Mouse (Mus musculus) MEL (cell line): ENCODE measurements around the gene Slc11a2. TPM values are rescaled to one million over a fixed set of nuclear protein-coding genes. Genes with fewer than 3 reads are reported as not detected.
"Not testable (repeated sequence)": the region's sequence is repeated elsewhere in the genome, so short reads cannot be mapped to it uniquely, and the experiment has no call there.

ENCODE experiments used
- DNase-seq: peaks from one replicate; pipeline ENCODE4 v3.0.0; 2011; ENCODE audit warnings: low read depth, low spot score
- H3K27ac ChIP-seq: 2 replicates; pipeline ENCODE4 v1.5.1; 2012; ENCODE audit warnings: low read depth, mild to moderate bottlenecking, control low read depth, low read length, moderate library complexity; ENCODE audit not compliant: control insufficient read depth
- H3K27me3 ChIP-seq, 2 experiments: fragments of 150-350 bp in 1 of 2; sonication (generic) in 1 of 2; 2 replicates each; pipeline ENCODE4 v1.6.1; 2012; ENCODE audit warnings: low read length in 2 of 2, mild to moderate bottlenecking in 2 of 2, improper control_type of control experiment in 1 of 2, moderate library complexity in 1 of 2; ENCODE audit not compliant: insufficient read depth in 2 of 2, control insufficient read depth in 1 of 2
- H3K36me3 ChIP-seq, 2 experiments: 2 replicates each; pipeline ENCODE4 v1.6.1; 2012 to 2014; ENCODE audit warnings: low read length in 2 of 2, improper control_type of control experiment in 1 of 2, inconsistent platforms in 1 of 2, mild to moderate bottlenecking in 1 of 2; ENCODE audit not compliant: insufficient read depth in 2 of 2, control insufficient read depth in 1 of 2
- H3K4me1 ChIP-seq, 2 experiments: fragments of 150-350 bp in 1 of 2; sonication (generic) in 1 of 2; 2 replicates each; pipeline ENCODE4 v1.6.1; 2012; ENCODE audit warnings: low read length in 2 of 2, improper control_type of control experiment in 1 of 2, mild to moderate bottlenecking in 1 of 2; ENCODE audit not compliant: insufficient read depth in 2 of 2, control insufficient read depth in 1 of 2
- H3K4me3 ChIP-seq, 2 experiments: fragments of 150-350 bp in 1 of 2; sonication (generic) in 1 of 2; 2 replicates each; pipeline ENCODE4 v1.5.1; 2012; ENCODE audit warnings: low read depth in 2 of 2, low read length in 2 of 2, mild to moderate bottlenecking in 2 of 2, moderate library complexity in 2 of 2, control low read depth in 1 of 2, improper control_type of control experiment in 1 of 2; ENCODE audit not compliant: control insufficient read depth in 1 of 2, insufficient read depth in 1 of 2
- H3K79me2 ChIP-seq: 2 replicates; pipeline ENCODE4 v1.6.1; 2012; ENCODE audit warnings: mild to moderate bottlenecking, low read length, moderate library complexity; ENCODE audit not compliant: control insufficient read depth, poor library complexity, insufficient read depth
- H3K9ac ChIP-seq: 2 replicates; pipeline ENCODE4 v1.6.1; 2012; ENCODE audit warnings: low read depth, mild to moderate bottlenecking, control low read depth, low read length, moderate library complexity; ENCODE audit not compliant: control insufficient read depth, poor library complexity, severe bottlenecking
- H3K9me3 ChIP-seq: fragments of 150-350 bp; sonication (generic); replicated peaks from 2 replicates; pipeline ENCODE4 v1.6.1; 2012; ENCODE audit warnings: mild to moderate bottlenecking, low read length, improper control_type of control experiment, moderate library complexity; ENCODE audit not compliant: insufficient read depth
- CHD1 ChIP-seq: IDR thresholded peaks from 2 replicates; pipeline ENCODE4 v1.6.1; 2012; ENCODE audit warnings: low read depth, mild to moderate bottlenecking, inconsistent platforms, low read length, improper control_type of control experiment
- CHD2 ChIP-seq: IDR thresholded peaks from 2 replicates; pipeline ENCODE4 v1.6.1; 2011; ENCODE audit warnings: low read length, improper control_type of control experiment
- CTCF ChIP-seq, 3 experiments: IDR thresholded peaks in 2 of 3; conservative IDR thresholded peaks in 1 of 3; 2 replicates each; pipeline ENCODE4 v1.5.1; 2011 to 2012; ENCODE audit warnings: low read length in 3 of 3, low read depth in 2 of 3, mild to moderate bottlenecking in 2 of 3, improper control_type of control experiment in 1 of 3, inconsistent platforms in 1 of 3, mixed read lengths in 1 of 3, moderate library complexity in 1 of 3; ENCODE audit not compliant: control insufficient read depth in 1 of 3, insufficient read depth in 1 of 3, poor library complexity in 1 of 3, severe bottlenecking in 1 of 3
- E2F4 ChIP-seq: IDR thresholded peaks from 2 replicates; pipeline ENCODE4 v1.6.1; 2011; ENCODE audit warnings: low read depth, low read length, improper control_type of control experiment, borderline replicate concordance
- ELF1 ChIP-seq: IDR thresholded peaks from 2 replicates; pipeline ENCODE4 v1.6.1; 2014; ENCODE audit warnings: low read depth, mild to moderate bottlenecking, inconsistent platforms, low read length, improper control_type of control experiment, moderate library complexity
- GATA1 ChIP-seq: IDR thresholded peaks from 2 replicates; pipeline ENCODE4 v1.6.1; 2011; ENCODE audit warnings: low read depth, low read length, improper control_type of control experiment
- JUND ChIP-seq: IDR thresholded peaks from 2 replicates; pipeline ENCODE4 v1.6.1; 2011; ENCODE audit warnings: low read depth, mild to moderate bottlenecking, improper control_type of control experiment, low read length
- KAT2A ChIP-seq: conservative IDR thresholded peaks from 2 replicates; pipeline ENCODE4 v1.6.1; 2012; ENCODE audit warnings: low read depth, low read length, improper control_type of control experiment, inconsistent platforms
- MAFK ChIP-seq: IDR thresholded peaks from 2 replicates; pipeline ENCODE4 v1.6.1; 2011; ENCODE audit warnings: low read depth, mild to moderate bottlenecking, low read length, improper control_type of control experiment, borderline replicate concordance
- MXI1 ChIP-seq: IDR thresholded peaks from 2 replicates; pipeline ENCODE4 v1.6.1; 2011; ENCODE audit warnings: mild to moderate bottlenecking, low read depth, low read length, improper control_type of control experiment
- MYB ChIP-seq: IDR thresholded peaks from 2 replicates; pipeline ENCODE4 v1.6.1; 2011; ENCODE audit warnings: mild to moderate bottlenecking, low read depth, low read length, improper control_type of control experiment
- MYC ChIP-seq: IDR thresholded peaks from 2 replicates; pipeline ENCODE4 v1.6.1; 2011; ENCODE audit warnings: low read depth, mild to moderate bottlenecking, low read length, improper control_type of control experiment, moderate library complexity
- SIN3A ChIP-seq: IDR thresholded peaks from 2 replicates; pipeline ENCODE4 v1.6.1; 2012; ENCODE audit warnings: low read length, improper control_type of control experiment, inconsistent platforms
- SMC3 ChIP-seq: IDR thresholded peaks from 2 replicates; pipeline ENCODE4 v1.6.1; 2011; ENCODE audit warnings: low read depth, low read length, improper control_type of control experiment
- TAL1 ChIP-seq: IDR thresholded peaks from 2 replicates; pipeline ENCODE4 v1.6.1; 2012; ENCODE audit warnings: mild to moderate bottlenecking, inconsistent platforms, low read length, moderate library complexity, mixed read lengths
- UBTF ChIP-seq: IDR thresholded peaks from 2 replicates; pipeline ENCODE4 v1.6.1; 2012; ENCODE audit warnings: low read depth, mild to moderate bottlenecking, inconsistent platforms, low read length, improper control_type of control experiment, moderate library complexity, borderline replicate concordance; ENCODE audit not compliant: insufficient read depth
- USF1 ChIP-seq: IDR thresholded peaks from 2 replicates; pipeline ENCODE4 v1.6.1; 2014; ENCODE audit warnings: low read depth, mild to moderate bottlenecking, inconsistent platforms, low read length, improper control_type of control experiment, moderate library complexity
- USF2 ChIP-seq, 2 experiments: IDR thresholded peaks; 2 replicates each; pipeline ENCODE4 v1.6.1; 2011 to 2012; ENCODE audit warnings: improper control_type of control experiment in 2 of 2, low read length in 2 of 2, borderline replicate concordance in 1 of 2, inconsistent platforms in 1 of 2, low read depth in 1 of 2, mild to moderate bottlenecking in 1 of 2; ENCODE audit not compliant: insufficient read depth in 1 of 2
- ZKSCAN1 ChIP-seq: IDR thresholded peaks from 2 replicates; pipeline ENCODE4 v1.6.1; 2012; ENCODE audit warnings: low read depth, mild to moderate bottlenecking, inconsistent platforms, low read length, improper control_type of control experiment, moderate library complexity
- ZMIZ1 ChIP-seq: IDR thresholded peaks from 2 replicates; pipeline ENCODE4 v1.6.1; 2012; ENCODE audit warnings: low read depth, mild to moderate bottlenecking, inconsistent platforms, low read length, improper control_type of control experiment, moderate library complexity
- ZNF384 ChIP-seq: IDR thresholded peaks from 2 replicates; pipeline ENCODE4 v1.6.1; 2012; ENCODE audit warnings: low read depth, mild to moderate bottlenecking, inconsistent platforms, low read length, improper control_type of control experiment
- polyA plus RNA-seq, 2 experiments: library from polyadenylated mRNA; stranded (reverse) in 1 of 2; unstranded in 1 of 2; fragments of >175 nt in 1 of 2; fragments of >200 nt in 1 of 2; gene quantifications; 2 replicates each; pipeline versions ENCODE4 v1.2.1 to v1.2.4; 2012; ENCODE audit warnings: low replicate concordance in 2 of 2, low read depth in 1 of 2; ENCODE audit not compliant: insufficient read length in 2 of 2, insufficient read depth in 1 of 2, missing spikeins in 1 of 2
- total RNA-seq: library from RNA; depleted of rRNA; stranded (reverse); fragments of 300-350 nt; gene quantifications from 2 replicates; pipeline ENCODE4 v1.2.3, GENCODE M21; 2012

Gene Slc11a2
- total and polyA plus RNA-seq, 3 experiments, result 69.0 to 112 TPM; not detected in 1

- TF ChIP-seq TAL1 (no peak), ZNF384 (no peak), ZKSCAN1 (no peak), ELF1 (no peak), SMC3 (no peak)
- no peak within 1 kb of the TSS for H3K9ac ChIP-seq
- no peak within 1 kb of the TSS for H3K27ac ChIP-seq
- H3K36me3 ChIP-seq, result no peaks in the 10 kb centered on the region
- H3K4me3 ChIP-seq, result no peak within 1 kb of the TSS
- no peaks in the 10 kb centered on the region for H3K4me1 ChIP-seq
- no peaks in the 10 kb centered on the region for H3K9me3 ChIP-seq
- peaks cover 16 to 23% of the 10 kb centered on the region in 2 experiments for H3K27me3 ChIP-seq
- no peaks in the 10 kb centered on the region for H3K79me2 ChIP-seq
- no peak for DNase-seq
These were observed 60.6 kb downstream of the Slc11a2 start, which contains the start of gene Higd1c for GRCm38 (mm10) chr15:100364242-100364641. Gene Higd1c, plus strand, starts transcription at chr15:100364542.

- Histone ChIP-seq H3K27ac (no peak overlapping the region), H3K4me3 (no peak overlapping the region), H3K4me1 (no peaks in the 10 kb centered on the region), H3K9ac (no peak overlapping the region), H3K79me2 (no peaks in the 10 kb centered on the region), H3K27me3 (peaks cover 10 to 21% of the 10 kb centered on the region in 2 experiments), H3K36me3 (no peaks in the 10 kb centered on the region), H3K9me3 (no peaks in the 10 kb centered on the region)
- TF ChIP-seq MXI1, result no peak
- no peak for TF ChIP-seq ZKSCAN1
- no peak for TF ChIP-seq CHD2
- TF ChIP-seq ZMIZ1, result no peak
- TF ChIP-seq CTCF (IDR thresholded peaks at IDR 0.05 in 2 of 3, conservative IDR thresholded peaks at IDR 0.05 in 1 of 3; ENCODE audit: control insufficient read depth in 1 of 3, insufficient read depth in 1 of 3, low read depth in 2 of 3, low read length in 3 of 3, poor library complexity in 1 of 3, severe bottlenecking in 1 of 3), result no peak
- TF ChIP-seq MYB, result no peak
- TF ChIP-seq KAT2A, result no peak
- no peak for TF ChIP-seq CHD1
- no peak for TF ChIP-seq JUND
- no peak for TF ChIP-seq TAL1
- TF ChIP-seq SMC3, result no peak
- no peak for TF ChIP-seq USF2 (IDR thresholded peaks at IDR 0.05; ENCODE audit: borderline replicate concordance in 1 of 2, insufficient read depth in 1 of 2, low read depth in 1 of 2, low read length in 2 of 2)
- no peak for TF ChIP-seq USF1
- no peak for TF ChIP-seq MAFK
- no peak for TF ChIP-seq SIN3A
- TF ChIP-seq GATA1, result no peak
- no peak for TF ChIP-seq UBTF
- TF ChIP-seq MYC, result no peak
- no peak for TF ChIP-seq E2F4
- DNase-seq, result no peak
These were observed 69.0 kb downstream of the Slc11a2 start for GRCm38 (mm10) chr15:100355876-100356275.

- not testable (repeated sequence) for H3K9me3 ChIP-seq, H3K4me1 ChIP-seq, DNase-seq, H3K36me3 ChIP-seq, H3K27ac ChIP-seq, H3K79me2 ChIP-seq, H3K4me3 ChIP-seq, H3K9ac ChIP-seq
- peaks cover 2 to 12% of the 10 kb centered on the region in 2 experiments; a peak in 3 of 4 replicates for H3K27me3 ChIP-seq
These were observed 71.5 kb downstream of the Slc11a2 start for GRCm38 (mm10) chr15:100353399-100353798.
